Mouse (Mus musculus): ENCODE measurements around the gene Tpp1. TPM values are rescaled to one million over a fixed set of nuclear protein-coding genes. Genes with fewer than 3 reads are reported as not detected.
"Not testable (repeated sequence)": the region's sequence is repeated elsewhere in the genome, so short reads cannot be mapped to it uniquely, and the experiment has no call there.

Gene Tpp1
- polyA plus RNA-seq, 1 experiment from 2014 or later = 47.4 TPM

DNA sequence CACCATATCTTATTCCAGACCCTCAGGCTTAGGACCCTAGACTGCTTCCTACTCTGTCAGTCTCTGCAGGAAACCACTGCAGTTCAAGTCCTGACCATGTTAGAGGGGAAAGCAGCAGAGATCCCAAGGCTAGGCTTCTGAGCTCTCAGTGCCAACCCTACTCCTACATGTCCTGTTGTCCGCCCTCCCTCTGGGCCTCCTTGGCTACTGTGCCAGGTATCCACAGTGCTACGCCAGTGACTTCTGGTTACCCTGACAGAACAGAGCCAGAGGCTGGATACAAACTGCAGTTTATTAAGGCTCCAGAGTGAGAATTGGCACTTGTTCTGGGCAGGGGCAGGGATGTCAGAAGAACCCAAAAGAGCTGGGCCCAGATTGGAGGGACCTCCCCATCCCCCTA lies 681 bp upstream of the Tpp1 start:
- peak; percentile 5; the same call in 1 of the 2 replicates for ATAC-seq (ENCODE audit: low FRiP score)
- Histone ChIP-seq H3K27me3 (no peaks in the 10 kb centered on the region), H3K4me2 (replicated peaks) (no peak overlapping the region), H3K4me1 (peaks cover 14% of the 10 kb centered on the region), H3K9ac (no peak overlapping the region), H3K36me3 (peaks cover 68% of the 10 kb centered on the region), H3K9me3 (replicated peaks) (no peaks in the 10 kb centered on the region), H3K4me3 (no peak overlapping the region), H3K27ac (0 out of 2 replicates have a peak overlapping the region, but pooled peaks have one; percentile 31)
- WGBS = 91% methylated on average over 2 of the region's 2 CpGs

DNA sequence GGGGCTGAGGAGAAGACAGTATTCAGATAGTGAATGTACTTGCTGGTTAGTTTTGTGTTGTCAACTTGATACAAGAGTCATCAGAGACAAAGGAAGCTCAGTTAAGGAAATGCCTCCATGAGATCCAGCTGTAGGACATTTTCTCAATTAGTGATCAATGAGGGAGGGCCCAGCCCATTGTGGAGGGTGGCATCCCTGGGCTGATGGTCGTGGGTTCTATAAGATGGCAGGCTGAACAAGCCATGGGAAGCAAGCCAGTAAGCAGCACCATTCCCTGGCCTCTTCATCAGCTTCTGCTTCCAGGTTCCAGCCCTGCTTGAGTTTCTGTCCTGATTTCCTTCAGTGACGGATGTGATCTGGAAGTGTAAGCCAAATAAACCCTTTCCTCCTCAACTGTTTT lies 4.3 kb downstream of the Tpp1 start:
- H3K4me1 ChIP-seq = peaks cover 23% of the 10 kb centered on the region
- H3K36me3 ChIP-seq = peaks cover 28% of the 10 kb centered on the region
- no peak overlapping the region for H3K4me2 ChIP-seq (replicated peaks)
- H3K9me3 ChIP-seq (replicated peaks) = no peaks in the 10 kb centered on the region
- H3K27ac ChIP-seq = no peak overlapping the region
- H3K9ac ChIP-seq = no peak overlapping the region
- H3K4me3 ChIP-seq = no peak overlapping the region
- 91% methylated on average over 2 of the region's 2 CpGs for WGBS
- no peak for ATAC-seq (ENCODE audit: low FRiP score)
- no peaks in the 10 kb centered on the region for H3K27me3 ChIP-seq

DNA sequence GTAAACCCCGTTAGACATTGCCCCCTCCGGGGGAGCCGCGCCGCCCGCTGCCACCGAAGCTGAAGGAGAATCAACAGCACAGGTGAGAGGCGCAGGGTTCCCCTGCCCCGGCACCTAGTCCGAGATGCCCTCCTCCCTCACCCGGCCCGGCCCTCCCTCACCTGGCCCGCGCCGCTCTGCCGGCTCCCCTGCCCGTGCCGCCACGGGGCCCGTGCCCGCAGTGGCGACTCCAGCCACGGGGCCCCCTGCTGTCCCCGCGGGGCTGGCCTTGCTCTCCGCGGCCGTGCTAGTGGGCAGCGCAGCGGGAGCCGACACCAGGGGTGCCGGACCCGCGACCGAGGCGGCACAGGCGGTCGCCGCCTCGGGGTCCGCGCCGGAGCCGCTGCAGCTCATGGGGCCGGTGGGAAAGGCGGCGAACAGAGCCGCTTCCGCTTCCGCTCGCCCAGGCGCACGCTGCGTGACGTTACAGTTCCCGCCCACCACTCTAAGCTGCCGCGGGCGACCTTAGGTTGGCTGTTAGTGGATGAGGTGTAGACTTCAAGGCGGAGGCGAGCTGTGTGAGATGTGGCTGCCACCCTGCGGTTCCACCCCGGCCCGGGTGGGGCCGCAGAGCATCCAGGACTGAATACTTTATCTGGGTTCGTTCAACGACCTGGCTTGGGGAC lies 8.0 kb downstream of the Tpp1 start, which contains the start of gene Taf10:
Gene Taf10, minus strand, starts transcription at position 436 of the 665 bp plus-strand sequence.
- peaks cover 9% of the 10 kb centered on the region for H3K4me1 ChIP-seq
- no peaks in the 10 kb centered on the region for H3K9me3 ChIP-seq (replicated peaks)
- peak within 1 kb of the TSS; percentile 89 for H3K4me2 ChIP-seq (replicated peaks)
- H3K27ac ChIP-seq = peak within 1 kb of the TSS; percentile 79
- H3K27me3 ChIP-seq = no peaks in the 10 kb centered on the region
- peak within 1 kb of the TSS; percentile 100 for H3K4me3 ChIP-seq
- H3K36me3 ChIP-seq = peaks cover 47% of the 10 kb centered on the region
- peak within 1 kb of the TSS; percentile 97 for H3K9ac ChIP-seq
- ATAC-seq (ENCODE audit: low FRiP score) = peak; percentile 97
- WGBS = under 1% methylated on average over 59 of the region's 67 CpGs

DNA sequence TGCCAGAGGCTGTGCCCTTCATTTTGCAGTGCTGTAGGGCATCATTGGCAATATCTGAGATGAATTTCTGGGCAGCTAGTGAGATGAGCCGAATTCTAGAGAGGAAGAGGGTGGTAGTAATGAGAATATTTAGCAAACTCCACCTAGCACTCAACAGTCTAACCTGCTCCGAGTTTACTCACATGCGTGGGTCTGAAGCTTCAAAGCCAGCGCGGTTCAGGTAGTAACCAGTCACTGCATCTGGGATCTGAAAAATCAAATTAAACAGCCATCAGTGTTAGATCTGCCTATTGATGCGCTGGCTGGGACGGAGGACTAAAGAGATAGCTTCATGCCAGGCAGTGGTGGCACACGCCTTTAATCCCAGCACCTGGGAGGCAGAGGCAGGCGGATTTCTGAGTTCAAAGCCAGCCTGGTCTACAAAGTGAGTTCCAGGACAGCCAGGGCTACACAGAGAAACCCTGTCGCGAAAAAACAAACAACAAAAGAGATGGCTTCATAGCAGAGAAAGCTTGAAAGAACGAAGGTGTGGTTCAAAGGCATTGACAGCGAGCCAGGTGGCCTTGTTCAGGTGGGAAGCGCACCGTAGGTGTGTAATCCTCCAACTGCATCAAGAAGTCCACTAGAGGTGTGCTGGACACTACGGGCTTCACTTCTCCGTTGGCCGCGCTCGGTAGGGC lies 8.6 kb downstream of the Tpp1 start:
- Histone ChIP-seq H3K9ac (peak overlapping the region; percentile 97), H3K36me3 (peaks cover 41% of the 10 kb centered on the region), H3K4me3 (peak overlapping the region; percentile 100), H3K4me2 (replicated peaks) (peak overlapping the region; percentile 89)
- not testable (repeated sequence) for H3K4me1 ChIP-seq; H3K27ac ChIP-seq; ATAC-seq (ENCODE audit: low FRiP score); H3K27me3 ChIP-seq; H3K9me3 ChIP-seq (replicated peaks)
- WGBS = 36% methylated on average over 20 of the region's 20 CpGs

DNA sequence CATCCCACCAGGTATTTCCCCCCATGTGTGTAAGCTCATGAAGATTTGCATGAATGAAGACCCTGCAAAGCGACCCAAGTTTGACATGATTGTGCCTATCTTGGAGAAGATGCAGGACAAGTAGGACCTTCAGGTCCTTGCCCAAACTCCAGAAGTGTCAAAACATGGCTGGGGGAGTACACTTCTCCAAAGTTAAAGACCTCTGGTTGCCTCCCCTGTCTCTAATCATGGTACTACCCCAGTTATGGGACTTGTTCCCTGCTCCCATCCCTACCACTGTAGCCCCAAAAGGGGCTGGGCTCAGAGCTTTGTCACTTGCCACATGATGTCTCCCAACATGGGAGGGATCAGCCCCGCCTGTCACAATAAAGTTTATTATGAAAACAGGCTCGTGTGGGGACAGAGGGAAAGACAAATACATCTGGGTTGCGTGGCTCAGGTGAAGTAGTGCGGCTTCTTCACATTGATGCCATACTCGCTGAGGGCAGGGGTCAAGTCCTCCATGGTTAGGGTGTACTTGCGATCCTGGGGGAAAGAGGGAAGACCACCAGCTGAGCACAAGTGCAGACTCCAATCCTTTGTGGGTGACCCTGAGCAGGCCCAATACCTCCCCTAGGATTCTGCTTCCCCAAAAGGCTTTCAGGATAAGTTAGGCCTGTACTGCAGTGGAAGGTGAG lies 9.4 kb downstream of the Tpp1 start:
- Histone ChIP-seq H3K36me3 (peaks cover 35% of the 10 kb centered on the region), H3K4me2 (replicated peaks) (0 out of 2 replicates have a peak overlapping the region, but pooled peaks have one; percentile 89), H3K4me3 (0 out of 2 replicates have a peak overlapping the region, but pooled peaks have one; percentile 4), H3K4me1 (peaks cover 14% of the 10 kb centered on the region)
- not testable (repeated sequence) for H3K27me3 ChIP-seq; H3K27ac ChIP-seq; H3K9ac ChIP-seq; H3K9me3 ChIP-seq (replicated peaks); ATAC-seq (ENCODE audit: low FRiP score)
- 83% methylated on average over 7 of the region's 7 CpGs for WGBS

DNA sequence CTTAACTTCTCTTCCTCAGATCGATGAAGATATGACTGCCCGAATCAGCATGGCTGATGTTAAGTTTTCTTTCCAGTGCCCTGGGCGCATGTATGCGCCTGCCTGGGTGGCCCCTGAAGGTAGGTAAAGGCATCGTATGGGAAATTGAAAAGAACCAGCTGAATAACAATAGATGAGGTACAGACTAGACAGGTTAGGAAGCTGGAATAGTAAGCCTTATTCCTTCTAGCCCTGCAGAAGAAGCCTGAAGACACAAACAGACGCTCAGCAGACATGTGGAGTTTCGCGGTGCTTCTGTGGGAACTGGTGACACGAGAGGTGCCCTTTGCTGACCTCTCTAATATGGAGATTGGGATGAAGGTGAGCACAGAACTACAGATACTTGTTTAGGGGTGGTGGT lies 10.1 kb downstream of the Tpp1 start:
- no peak overlapping the region for H3K4me3 ChIP-seq
- no peak for ATAC-seq (ENCODE audit: low FRiP score)
- H3K4me2 ChIP-seq (replicated peaks) = no peak overlapping the region
- peaks cover 18% of the 10 kb centered on the region for H3K4me1 ChIP-seq
- H3K9ac ChIP-seq = no peak overlapping the region
- no peak overlapping the region for H3K27ac ChIP-seq
- H3K27me3 ChIP-seq = no peaks in the 10 kb centered on the region
- H3K36me3 ChIP-seq = peaks cover 30% of the 10 kb centered on the region
- no peaks in the 10 kb centered on the region for H3K9me3 ChIP-seq (replicated peaks)
- 93% methylated on average over 9 of the region's 9 CpGs for WGBS

DNA sequence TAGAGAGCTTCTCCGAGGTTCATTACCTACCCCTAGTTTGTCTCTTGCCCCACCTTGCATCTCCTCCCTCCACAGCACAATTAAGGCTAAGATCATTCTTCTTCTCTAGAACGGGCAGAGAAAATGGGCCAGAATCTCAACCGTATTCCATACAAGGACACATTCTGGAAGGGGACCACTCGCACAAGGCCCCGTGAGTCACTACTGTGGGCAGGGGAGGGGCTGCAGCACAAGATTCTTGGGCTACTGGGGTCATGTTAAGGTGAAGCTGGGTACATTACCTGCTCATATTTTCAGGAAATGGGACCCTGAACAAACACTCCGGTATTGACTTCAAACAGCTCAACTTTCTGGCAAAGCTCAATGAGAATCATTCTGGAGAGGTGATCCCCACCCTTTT lies 11.2 kb downstream of the Tpp1 start:
- 83% methylated on average over 6 of the region's 6 CpGs for WGBS
- no peak overlapping the region for H3K27ac ChIP-seq
- H3K4me3 ChIP-seq = no peak overlapping the region
- H3K9me3 ChIP-seq (replicated peaks) = no peaks in the 10 kb centered on the region
- H3K4me1 ChIP-seq = peaks cover 18% of the 10 kb centered on the region
- ATAC-seq (ENCODE audit: low FRiP score) = no peak
- H3K9ac ChIP-seq = no peak overlapping the region
- H3K36me3 ChIP-seq = peaks cover 30% of the 10 kb centered on the region
- no peaks in the 10 kb centered on the region for H3K27me3 ChIP-seq
- no peak overlapping the region for H3K4me2 ChIP-seq (replicated peaks)

DNA sequence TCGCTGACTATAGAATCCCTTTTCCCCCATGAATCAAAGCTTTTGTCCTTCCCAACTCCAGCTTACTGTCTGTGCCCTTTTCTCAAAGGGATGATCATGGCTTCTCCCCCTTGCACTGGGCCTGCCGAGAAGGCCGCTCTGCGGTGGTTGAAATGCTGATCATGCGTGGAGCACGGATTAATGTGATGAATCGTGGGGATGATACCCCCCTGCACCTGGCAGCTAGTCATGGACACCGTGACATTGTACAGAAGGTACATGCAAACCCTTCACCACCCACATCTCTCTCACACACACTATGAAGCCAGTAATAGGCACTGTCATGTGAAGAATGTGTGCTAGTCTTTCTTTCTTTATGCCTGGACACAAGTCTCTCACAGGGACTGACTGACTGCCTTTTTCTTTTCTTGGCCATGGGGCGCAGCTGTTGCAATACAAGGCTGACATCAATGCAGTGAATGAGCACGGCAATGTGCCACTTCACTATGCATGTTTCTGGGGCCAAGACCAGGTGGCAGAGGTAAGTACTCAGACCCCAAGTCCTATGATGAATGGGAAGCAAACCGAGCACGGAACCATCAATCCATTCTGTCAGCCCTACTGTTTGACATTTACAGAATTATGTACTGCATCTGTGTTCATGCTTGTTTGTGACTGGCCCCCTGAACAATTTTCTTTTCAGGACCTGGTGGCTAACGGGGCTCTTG lies 11.8 kb downstream of the Tpp1 start:
- ATAC-seq (ENCODE audit: low FRiP score) = no peak
- H3K4me3 ChIP-seq = no peak overlapping the region
- H3K4me2 ChIP-seq (replicated peaks) = no peak overlapping the region
- H3K36me3 ChIP-seq = peaks cover 30% of the 10 kb centered on the region
- H3K9ac ChIP-seq = no peak overlapping the region
- no peak overlapping the region for H3K27ac ChIP-seq
- H3K27me3 ChIP-seq = no peaks in the 10 kb centered on the region
- H3K9me3 ChIP-seq (replicated peaks) = no peaks in the 10 kb centered on the region
- WGBS = 86% methylated on average over 13 of the region's 13 CpGs
- peaks cover 19% of the 10 kb centered on the region for H3K4me1 ChIP-seq

DNA sequence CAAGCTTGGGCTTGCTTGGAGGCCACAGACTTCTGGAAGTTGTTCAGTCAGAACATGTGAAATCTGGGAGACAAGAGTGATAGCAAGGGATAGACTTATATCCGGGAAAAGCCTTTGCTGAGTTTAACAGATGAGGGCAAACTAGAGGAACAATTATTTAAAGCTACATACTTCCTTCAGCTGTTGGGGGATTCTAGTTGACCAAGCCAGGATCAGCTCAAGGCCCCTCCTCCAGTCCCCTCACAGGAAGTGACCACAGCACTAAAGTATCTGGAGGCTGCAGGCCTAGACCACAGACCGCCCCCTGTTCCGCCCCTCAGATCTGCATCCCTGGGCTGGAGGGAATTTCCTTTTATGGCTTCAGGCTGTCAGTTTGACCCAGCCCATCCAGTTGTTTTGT lies 13.1 kb downstream of the Tpp1 start:
- Histone ChIP-seq H3K36me3 (peaks cover 36% of the 10 kb centered on the region), H3K9ac (no peak overlapping the region), H3K27me3 (no peaks in the 10 kb centered on the region), H3K4me3 (no peak overlapping the region), H3K4me2 (replicated peaks) (no peak overlapping the region; the same call in 1 of the 2 replicates), H3K9me3 (replicated peaks) (no peaks in the 10 kb centered on the region), H3K27ac (0 out of 2 replicates have a peak overlapping the region, but pooled peaks have one; percentile 26), H3K4me1 (peaks cover 23% of the 10 kb centered on the region)
- WGBS = 37% methylated on average over 3 of the region's 3 CpGs
- ATAC-seq (ENCODE audit: low FRiP score) = no peak

DNA sequence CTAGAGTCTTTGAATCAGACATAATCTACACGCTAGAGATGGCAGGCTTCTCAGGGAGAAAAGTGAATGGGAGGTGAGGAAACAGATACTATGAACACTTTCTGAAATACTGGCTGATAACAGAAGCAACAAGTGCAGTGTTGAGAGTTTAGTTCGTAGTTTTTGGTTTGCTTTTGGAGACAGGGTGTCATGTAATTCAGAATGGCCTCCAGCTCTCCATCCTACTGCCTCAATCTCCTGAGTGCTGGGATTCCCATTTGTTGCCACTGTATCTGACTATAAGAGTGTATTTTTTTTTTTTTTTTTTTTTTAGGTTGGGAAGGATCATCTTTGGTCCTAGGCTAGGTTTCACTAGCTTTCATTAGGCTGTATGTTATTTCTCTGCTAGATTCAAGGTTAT lies 13.7 kb downstream of the Tpp1 start:
- Histone ChIP-seq H3K4me1 (peaks cover 17% of the 10 kb centered on the region), H3K9ac (no peak overlapping the region), H3K4me3 (no peak overlapping the region), H3K27ac (no peak overlapping the region), H3K4me2 (replicated peaks) (no peak overlapping the region), H3K36me3 (peaks cover 42% of the 10 kb centered on the region), H3K9me3 (replicated peaks) (no peaks in the 10 kb centered on the region), H3K27me3 (no peaks in the 10 kb centered on the region)
- ATAC-seq (ENCODE audit: low FRiP score) = no peak
- WGBS = 91% methylated on average over 2 of the region's 2 CpGs

DNA sequence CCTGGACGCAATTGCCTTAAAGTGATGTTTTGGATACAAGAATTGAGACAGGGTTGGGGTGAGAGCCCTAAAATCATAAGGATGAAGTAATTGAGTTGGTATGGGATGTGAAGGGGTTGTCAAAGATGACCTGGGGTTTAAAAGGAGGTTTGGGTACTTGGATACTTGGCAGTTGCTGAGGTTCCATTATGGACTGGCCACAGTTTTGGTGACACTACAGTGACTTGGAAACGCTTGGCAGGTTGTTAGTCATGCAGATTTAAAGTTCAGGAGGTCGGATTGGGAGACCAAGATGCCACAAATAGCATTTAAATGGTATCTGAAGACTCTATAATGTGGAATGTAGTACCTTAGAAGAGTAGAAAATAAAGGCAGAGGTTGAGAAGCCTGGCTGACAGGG lies 14.4 kb downstream of the Tpp1 start:
- ATAC-seq (ENCODE audit: low FRiP score) = no peak
- no peaks in the 10 kb centered on the region for H3K27me3 ChIP-seq
- no peak overlapping the region for H3K27ac ChIP-seq
- peak overlapping the region; percentile 77; the same call in 1 of the 2 replicates for H3K9ac ChIP-seq
- no peaks in the 10 kb centered on the region for H3K9me3 ChIP-seq (replicated peaks)
- peaks cover 14% of the 10 kb centered on the region for H3K4me1 ChIP-seq
- peaks cover 44% of the 10 kb centered on the region for H3K36me3 ChIP-seq
- H3K4me2 ChIP-seq (replicated peaks) = peak overlapping the region; percentile 89
- 34% methylated on average over 3 of the region's 3 CpGs for WGBS
- H3K4me3 ChIP-seq = peak overlapping the region; percentile 79
